Mouse (Mus musculus) hindbrain, embryonic 10.5 days (tissue): ENCODE results near the gene Crxos. TPM values are rescaled to one million over a fixed set of nuclear protein-coding genes. Genes with fewer than 3 reads are reported as not detected.

Source experiments
- DNase-seq: peaks from one replicate; pipeline ENCODE4 v3.0.0-alpha.2; 2017; ENCODE audit warnings: low spot score
- H3K27ac ChIP-seq: fragments of 300-500 bp; sonication (generic); 2 replicates; pipeline ENCODE4 v1.5.1; 2016; ENCODE audit warnings: mild to moderate bottlenecking, moderate library complexity
- H3K27me3 ChIP-seq: fragments of 300-500 bp; sonication (generic); 2 replicates; pipeline ENCODE4 v1.6.1; 2016; ENCODE audit warnings: mild to moderate bottlenecking; ENCODE audit not compliant: poor library complexity, insufficient read depth, severe bottlenecking
- H3K36me3 ChIP-seq: fragments of 300-500 bp; sonication (generic); 2 replicates; pipeline ENCODE4 v1.6.1; 2016; ENCODE audit warnings: mild to moderate bottlenecking, moderate library complexity
- H3K4me1 ChIP-seq: fragments of 300-500 bp; sonication (generic); replicated peaks from 2 replicates; pipeline ENCODE4 v1.6.1; 2016; ENCODE audit warnings: mild to moderate bottlenecking
- H3K4me3 ChIP-seq: fragments of 300-500 bp; sonication (generic); 2 replicates; pipeline ENCODE4 v1.5.1; 2016; ENCODE audit warnings: mild to moderate bottlenecking, moderate library complexity
- H3K9me3 ChIP-seq: fragments of 300-500 bp; sonication (generic); 2 replicates; pipeline ENCODE4 v1.6.1; 2016; ENCODE audit warnings: mild to moderate bottlenecking, moderate library complexity
- WGBS: fragments of 180-500 bp; shearing (Covaris S2); methylation state at CpG from one replicate; pipeline ENCODE4 v1.1.7; 2016; 5-methylcytosine and 5-hydroxymethylcytosine counted together
- polyA plus RNA-seq: library from polyadenylated mRNA; unstranded; fragments of >200 nt; fragmentation: Nextera tagmentation; extraction: Ambion mirVana; gene quantifications from 2 replicates; pipeline ENCODE4 v1.2.1, GENCODE M21; 2016

Crxos gene
- polyA plus RNA-seq, 1 experiment from 2014 or later, result not detected

DNA sequence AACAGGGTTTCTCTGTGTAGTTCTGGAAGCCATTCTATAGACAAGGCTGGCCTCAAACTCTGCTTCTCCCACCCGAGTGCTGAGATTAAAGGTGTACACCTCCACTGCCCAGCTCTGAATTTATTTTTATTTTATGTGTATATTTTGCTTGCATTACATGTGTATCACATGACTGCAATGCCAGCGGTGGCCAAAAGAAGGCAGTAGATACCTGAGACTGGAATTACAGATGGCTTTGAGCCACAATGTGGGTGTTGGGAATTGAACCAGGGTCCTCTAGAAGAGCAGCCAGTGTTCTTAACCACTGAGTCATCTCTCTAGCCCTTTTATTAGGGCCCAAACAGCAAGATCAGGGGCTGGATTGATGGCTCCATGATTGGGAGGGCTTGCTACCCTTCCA lies 48.1 kb downstream of the Crxos start:
- H3K27ac ChIP-seq, result no peak overlapping the region
- 65% methylated on average over 2 of the region's 2 CpGs for WGBS
- H3K4me3 ChIP-seq, result no peak overlapping the region
- H3K36me3 ChIP-seq, result peaks cover 8% of the 10 kb centered on the region
- peaks cover 11% of the 10 kb centered on the region for H3K9me3 ChIP-seq
- H3K27me3 ChIP-seq, result no peaks in the 10 kb centered on the region
- H3K4me1 ChIP-seq, result no peaks in the 10 kb centered on the region
- DNase-seq, result no peak

GRCm38 (mm10) chr7:15931635-15932034 lies 49.2 kb downstream of the Crxos start:
- Histone ChIP-seq H3K9me3 (peaks cover 11% of the 10 kb centered on the region), H3K4me1 (no peaks in the 10 kb centered on the region), H3K36me3 (peaks cover 19% of the 10 kb centered on the region), H3K27me3 (no peaks in the 10 kb centered on the region), H3K4me3 (no peak overlapping the region), H3K27ac (no peak overlapping the region)
- no peak for DNase-seq
- 82% methylated on average over 3 of the region's 3 CpGs for WGBS

GRCm38 (mm10) chr7:15933437-15934359 lies 51.3 kb downstream of the Crxos start:
- no peak for DNase-seq
- Histone ChIP-seq H3K27me3 (no peaks in the 10 kb centered on the region), H3K4me1 (no peaks in the 10 kb centered on the region), H3K36me3 (peaks cover 40% of the 10 kb centered on the region), H3K27ac (no peak overlapping the region), H3K4me3 (no peak overlapping the region), H3K9me3 (peaks cover 11% of the 10 kb centered on the region)
- 66% methylated on average over 16 of the region's 16 CpGs for WGBS

GRCm38 (mm10) chr7:15937491-15937890 lies 55.1 kb downstream of the Crxos start:
- Histone ChIP-seq H3K36me3 (peaks cover 78% of the 10 kb centered on the region), H3K27me3 (no peaks in the 10 kb centered on the region), H3K27ac (no peak overlapping the region), H3K4me1 (no peaks in the 10 kb centered on the region), H3K9me3 (peaks cover 8% of the 10 kb centered on the region), H3K4me3 (no peak overlapping the region)
- 92% methylated on average over 5 of the region's 5 CpGs for WGBS
- no peak for DNase-seq

DNA sequence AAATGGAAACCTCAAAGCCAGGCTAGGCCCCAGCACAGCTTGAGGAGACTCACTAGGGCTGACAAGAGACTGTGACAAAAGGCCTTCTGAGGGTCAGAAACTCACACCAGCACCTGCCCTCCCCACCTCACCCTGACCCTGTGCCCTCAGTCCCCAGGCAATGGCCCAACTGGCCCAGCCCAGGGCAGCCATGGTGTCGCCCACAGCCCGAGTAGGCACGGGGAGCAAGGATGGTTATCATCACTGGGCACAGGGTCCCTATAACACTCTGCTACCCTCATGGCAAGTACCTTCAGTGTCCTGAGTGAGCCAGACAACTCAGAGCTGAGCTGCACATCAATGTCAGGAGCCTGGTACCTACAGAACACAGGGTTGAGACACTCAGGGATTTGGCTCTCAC lies 56.2 kb downstream of the Crxos start:
- peaks cover 8% of the 10 kb centered on the region for H3K9me3 ChIP-seq
- no peak overlapping the region for H3K27ac ChIP-seq
- no peak overlapping the region for H3K4me3 ChIP-seq
- 93% methylated on average over 3 of the region's 3 CpGs for WGBS
- peaks cover 89% of the 10 kb centered on the region for H3K36me3 ChIP-seq
- DNase-seq, result no peak
- no peaks in the 10 kb centered on the region for H3K4me1 ChIP-seq
- H3K27me3 ChIP-seq, result no peaks in the 10 kb centered on the region

DNA sequence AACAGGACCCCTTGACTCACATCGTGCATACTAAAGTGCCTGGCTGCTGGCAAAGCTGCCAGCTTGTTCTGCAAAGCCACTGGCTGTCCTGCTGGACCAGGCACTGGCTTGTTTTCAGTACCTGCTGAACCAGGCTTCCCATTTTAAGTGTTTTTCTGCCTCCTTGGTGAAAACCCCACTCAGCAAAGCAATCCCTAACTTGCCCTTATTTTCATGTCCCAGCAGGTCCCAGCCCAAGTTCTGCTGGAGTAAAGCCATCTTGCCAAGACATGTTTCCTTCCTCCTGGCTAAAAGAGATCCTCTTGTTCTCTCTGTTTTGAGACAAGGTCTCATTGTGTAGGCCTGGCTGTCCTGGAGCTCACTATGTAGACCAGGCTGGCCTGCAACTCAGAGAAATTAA lies 61.9 kb downstream of the Crxos start:
- Histone ChIP-seq H3K36me3 (peaks cover 52% of the 10 kb centered on the region), H3K4me3 (peak overlapping the region; percentile 78), H3K4me1 (peaks cover 30% of the 10 kb centered on the region), H3K27me3 (peaks cover 6% of the 10 kb centered on the region; the same call in 1 of the 2 replicates), H3K9me3 (no peaks in the 10 kb centered on the region), H3K27ac (no peak overlapping the region)
- WGBS, result 97% methylated on average over 1 of the region's 1 CpGs
- no peak for DNase-seq

GRCm38 (mm10) chr7:15945211-15945610 lies 62.8 kb downstream of the Crxos start:
- Histone ChIP-seq H3K4me1 (peaks cover 30% of the 10 kb centered on the region), H3K36me3 (peaks cover 47% of the 10 kb centered on the region), H3K4me3 (peak overlapping the region; percentile 78), H3K9me3 (no peaks in the 10 kb centered on the region), H3K27me3 (peaks cover 6% of the 10 kb centered on the region; the same call in 1 of the 2 replicates), H3K27ac (peak overlapping the region; percentile 99)
- DNase-seq, result no peak
- 8% methylated on average over 8 of the region's 8 CpGs for WGBS

GRCm38 (mm10) chr7:15945721-15946536 lies 63.5 kb downstream of the Crxos start, which contains the start of gene Nop53:
Gene Nop53 (minus strand): TSS chr7:15946074.
- Histone ChIP-seq H3K4me1 (peaks cover 30% of the 10 kb centered on the region), H3K4me3 (peak within 1 kb of the TSS; percentile 78), H3K36me3 (peaks cover 44% of the 10 kb centered on the region), H3K27me3 (peaks cover 10% of the 10 kb centered on the region; the same call in 1 of the 2 replicates), H3K9me3 (no peaks in the 10 kb centered on the region), H3K27ac (peak within 1 kb of the TSS; percentile 99)
- 2% methylated on average over 59 of the region's 59 CpGs for WGBS
- DNase-seq, result peak; percentile 95

- DNase-seq, result no peak
- Histone ChIP-seq H3K27ac (peak overlapping the region; percentile 66; the same call in 1 of the 2 replicates), H3K4me1 (peaks cover 30% of the 10 kb centered on the region), H3K9me3 (no peaks in the 10 kb centered on the region), H3K4me3 (peak overlapping the region; percentile 41; the same call in 1 of the 2 replicates), H3K36me3 (peaks cover 25% of the 10 kb centered on the region), H3K27me3 (peaks cover 10% of the 10 kb centered on the region; the same call in 1 of the 2 replicates)
- 45% methylated on average over 4 of the region's 4 CpGs for WGBS
Measured at GRCm38 (mm10) chr7:15947653-15948260, 65.3 kb downstream of the Crxos start.

GRCm38 (mm10) chr7:15948381-15948941 lies 66.0 kb downstream of the Crxos start:
- peak; percentile 81 for DNase-seq
- peaks cover 30% of the 10 kb centered on the region for H3K4me1 ChIP-seq
- H3K9me3 ChIP-seq, result peaks cover 3% of the 10 kb centered on the region; the same call in 1 of the 2 replicates
- peak overlapping the region; percentile 66 for H3K27ac ChIP-seq
- peaks cover 18% of the 10 kb centered on the region for H3K36me3 ChIP-seq
- peak overlapping the region; percentile 41 for H3K4me3 ChIP-seq
- H3K27me3 ChIP-seq, result peaks cover 10% of the 10 kb centered on the region; the same call in 1 of the 2 replicates
- 6% methylated on average over 23 of the region's 23 CpGs for WGBS

GRCm38 (mm10) chr7:15949216-15949790 lies 66.9 kb downstream of the Crxos start:
- no peak for DNase-seq
- Histone ChIP-seq H3K27ac (no peak overlapping the region), H3K27me3 (peaks cover 10% of the 10 kb centered on the region; the same call in 1 of the 2 replicates), H3K4me1 (peaks cover 27% of the 10 kb centered on the region), H3K36me3 (peaks cover 10% of the 10 kb centered on the region), H3K9me3 (peaks cover 7% of the 10 kb centered on the region; the same call in 1 of the 2 replicates), H3K4me3 (no peak overlapping the region)
- WGBS, result 87% methylated on average over 7 of the region's 7 CpGs

- peaks cover 7% of the 10 kb centered on the region; the same call in 1 of the 2 replicates for H3K9me3 ChIP-seq
- peaks cover 7% of the 10 kb centered on the region; the same call in 1 of the 2 replicates for H3K36me3 ChIP-seq
- no peak for DNase-seq
- WGBS, result 81% methylated on average over 15 of the region's 15 CpGs
- H3K27me3 ChIP-seq, result peaks cover 10% of the 10 kb centered on the region; the same call in 1 of the 2 replicates
- H3K4me3 ChIP-seq, result no peak overlapping the region
- no peak overlapping the region for H3K27ac ChIP-seq
- H3K4me1 ChIP-seq, result peaks cover 24% of the 10 kb centered on the region
Measured at GRCm38 (mm10) chr7:15950008-15950407, 67.6 kb downstream of the Crxos start.
